Mouse (Mus musculus) thymus, adult 2 months (tissue): Measurements from ENCODE around the gene Hnrnpd.

Source experiments
- CTCF ChIP-seq: fragments of 200-500 bp; IDR thresholded peaks from 2 replicates; pipeline ENCODE4 v1.5.1; 2012; ENCODE audit warnings: mild to moderate bottlenecking, control low read depth, low read length, moderate library complexity, borderline replicate concordance; ENCODE audit not compliant: control insufficient read depth, poor library complexity, insufficient read depth; ENCODE audit errors: extremely low read depth
- POLR2A ChIP-seq: fragments of 200-500 bp; IDR thresholded peaks from 2 replicates; pipeline ENCODE4 v1.6.1; 2012; ENCODE audit warnings: mild to moderate bottlenecking, low read length, control low read depth, moderate library complexity; ENCODE audit not compliant: control insufficient read depth, poor library complexity, insufficient read depth; ENCODE audit errors: extremely low read depth

DNA sequence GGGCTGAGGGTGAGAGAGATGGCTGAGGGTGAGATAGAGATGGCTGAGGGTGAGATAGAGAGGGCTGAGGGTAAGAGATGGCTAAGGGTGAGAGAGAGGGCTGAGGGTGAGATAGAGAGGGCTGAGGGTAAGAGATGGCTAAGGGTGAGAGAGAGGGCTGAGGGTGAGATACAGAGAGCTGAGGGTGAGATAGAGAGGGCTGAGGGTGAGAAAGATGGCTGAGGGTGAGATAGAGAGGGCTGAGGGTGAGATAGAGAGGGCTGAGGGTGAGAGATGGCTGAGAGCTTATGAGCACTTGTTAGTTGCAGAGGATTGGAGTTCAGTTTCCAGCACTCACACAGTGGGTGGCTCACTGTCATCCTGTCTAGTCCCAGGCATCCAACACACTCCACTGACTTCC, 41.4 kb upstream of the Hnrnpd start:
- TF ChIP-seq POLR2A (no peak), CTCF (no peak)
